Mouse (Mus musculus) heart, adult 2 months (tissue): ENCODE data around the gene Wfdc15b. TPM values are rescaled to one million over a fixed set of nuclear protein-coding genes. Genes with fewer than 3 reads are reported as not detected.
"Not testable (repeated sequence)": the region's sequence is repeated elsewhere in the genome, so short reads cannot be mapped to it uniquely, and the experiment has no call there.

Experiments
- DNase-seq, 2 experiments: peaks; one replicate each; pipeline ENCODE4 v3.0.0; 2021
- H3K27ac ChIP-seq: fragments of 200-600 bp; 2 replicates; pipeline ENCODE4 v1.8.1; 2022
- H3K27me3 ChIP-seq: fragments of 200-500 bp; 2 replicates; pipeline ENCODE4 v1.6.1; 2012; ENCODE audit warnings: mild to moderate bottlenecking, low read length, inconsistent platforms, mixed read lengths; ENCODE audit not compliant: control insufficient read depth, insufficient read depth
- H3K36me3 ChIP-seq: fragments of 200-500 bp; 2 replicates; pipeline ENCODE4 v1.6.1; 2012; ENCODE audit warnings: low read length, inconsistent platforms; ENCODE audit not compliant: control insufficient read depth, insufficient read depth
- H3K4me1 ChIP-seq: fragments of 200-500 bp; 2 replicates; pipeline ENCODE4 v1.6.1; 2011; ENCODE audit warnings: low read length; ENCODE audit not compliant: control insufficient read depth, insufficient read depth
- H3K4me3 ChIP-seq: fragments of 200-600 bp; 2 replicates; pipeline ENCODE4 v1.8.1; 2022
- H3K79me2 ChIP-seq: fragments of 200-500 bp; replicated peaks from 2 replicates; pipeline ENCODE4 v1.6.1; 2012; ENCODE audit warnings: mild to moderate bottlenecking, inconsistent platforms, low read length, moderate library complexity, mixed read lengths; ENCODE audit not compliant: control insufficient read depth, insufficient read depth
- H3K9ac ChIP-seq: fragments of 200-500 bp; 2 replicates; pipeline ENCODE4 v1.6.1; 2012; ENCODE audit warnings: low read depth, mild to moderate bottlenecking, control low read depth, inconsistent platforms, low read length, mixed read lengths
- CTCF ChIP-seq: fragments of 200-600 bp; IDR thresholded peaks from 2 replicates; pipeline ENCODE4 v1.8.1; 2022; ENCODE audit warnings: antibody characterized with exemption, mild to moderate bottlenecking, moderate library complexity
- EP300 ChIP-seq: fragments of 200-500 bp; IDR thresholded peaks from 2 replicates; pipeline ENCODE4 v1.6.1; 2011; ENCODE audit warnings: low read depth, low read length, control low read depth; ENCODE audit not compliant: insufficient read depth
- POLR2A ChIP-seq: fragments of 200-500 bp; IDR thresholded peaks from 2 replicates; pipeline ENCODE4 v1.6.1; 2011; ENCODE audit warnings: mild to moderate bottlenecking, low read depth, low read length, control low read depth; ENCODE audit not compliant: insufficient read depth
- WGBS: fragments of 180-500 bp; shearing (Covaris S2); methylation state at CpG from one replicate; pipeline ENCODE4 v1.1.7; 2018; 5-methylcytosine and 5-hydroxymethylcytosine counted together
- intact Hi-C: fragments of 180-260 bp; cut with DNase I; formaldehyde crosslinking; loops from one replicate; pipeline ENCODE4 v1.15.1; 2025
- polyA plus RNA-seq: library from polyadenylated mRNA; depleted of rRNA; stranded (reverse); fragments of >200 nt; gene quantifications from 2 replicates; pipeline ENCODE4 v1.2.3, GENCODE M21; 2012
- total RNA-seq, 2 experiments: library from RNA; stranded (reverse); gene quantifications; 2 replicates each; pipeline ENCODE4 v1.2.3; 2021

The Wfdc15b gene
- total and polyA plus RNA-seq, 3 experiments, result not detected

DNA sequence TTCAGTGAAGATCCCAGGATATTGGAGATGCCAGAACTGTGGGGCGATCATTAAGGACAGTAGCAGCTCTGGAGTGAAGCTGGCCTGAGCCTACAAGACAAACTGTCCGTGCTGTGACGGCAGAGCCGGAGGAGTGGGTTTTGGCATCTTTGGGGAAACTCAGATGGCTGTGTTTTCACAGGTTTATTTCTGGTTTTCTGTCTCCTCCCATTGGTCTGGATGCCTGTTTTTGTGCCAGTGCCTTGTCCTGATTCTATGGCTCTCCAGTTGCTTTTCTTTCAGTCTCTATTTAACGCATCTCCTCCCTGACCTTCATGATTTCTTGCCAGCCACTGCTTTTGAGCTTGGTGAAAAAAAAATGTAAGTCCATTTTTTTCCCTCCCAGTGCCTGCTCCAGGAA, 8.7 kb downstream of the Wfdc15b start:
- Histone ChIP-seq H3K4me1 (no peaks in the 10 kb centered on the region), H3K27ac (no peak overlapping the region), H3K36me3 (no peaks in the 10 kb centered on the region), H3K9ac (no peak overlapping the region), H3K4me3 (no peak overlapping the region), H3K79me2 (no peaks in the 10 kb centered on the region), H3K27me3 (no peaks in the 10 kb centered on the region)
- TF ChIP-seq POLR2A (no peak), EP300 (no peak), CTCF (no peak)
- intact Hi-C loops, result no loop called here
- DNase-seq, result no peak
- WGBS, result 86% methylated on average over 5 of the region's 5 CpGs

DNA sequence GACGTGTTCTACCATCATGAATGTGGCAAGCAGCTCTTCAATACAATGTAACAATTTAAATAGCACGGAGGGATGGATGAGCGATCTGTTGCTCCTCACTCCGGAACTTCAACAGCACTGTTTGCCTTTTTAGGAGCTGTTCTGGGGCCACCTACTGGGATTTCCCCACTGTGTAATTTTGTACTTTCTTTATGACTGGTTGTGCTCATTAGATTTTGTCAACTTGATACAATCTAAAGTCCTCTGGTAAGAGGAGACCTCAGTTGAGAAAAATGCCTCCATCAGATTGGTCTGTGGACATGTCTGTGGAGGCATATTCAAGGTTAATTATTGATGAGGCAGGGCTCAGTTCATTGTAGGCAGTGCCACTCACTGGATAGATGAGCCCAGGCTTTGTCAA, 10.6 kb downstream of the Wfdc15b start:
- Histone ChIP-seq H3K27ac (no peak overlapping the region), H3K9ac (no peak overlapping the region), H3K36me3 (no peaks in the 10 kb centered on the region), H3K4me3 (no peak overlapping the region), H3K4me1 (no peaks in the 10 kb centered on the region), H3K79me2 (no peaks in the 10 kb centered on the region), H3K27me3 (no peaks in the 10 kb centered on the region)
- 84% methylated on average over 4 of the region's 4 CpGs for WGBS
- intact Hi-C loops, result no loop called here
- TF ChIP-seq POLR2A (no peak), EP300 (no peak), CTCF (no peak)
- no peak for DNase-seq

DNA sequence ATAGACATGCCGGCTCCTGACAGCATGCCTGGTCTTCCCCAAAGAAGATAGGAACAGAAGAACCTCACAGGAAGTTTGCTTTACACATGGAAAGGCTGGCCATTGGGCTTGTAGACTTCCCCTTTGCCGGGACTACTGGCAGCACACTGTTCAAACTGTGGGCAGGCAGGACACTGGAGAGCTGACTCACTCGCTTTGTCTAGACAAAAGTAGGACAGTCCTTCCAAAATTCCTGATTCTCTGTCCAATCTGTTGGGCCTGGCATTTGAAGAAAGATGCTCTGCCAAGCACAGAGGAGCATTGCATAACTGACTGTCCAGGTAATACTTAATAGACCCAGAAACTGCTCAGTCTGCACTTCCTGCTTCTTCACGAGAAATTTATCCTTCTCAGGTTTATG, 14.8 kb downstream of the Wfdc15b start:
- no peaks in the 10 kb centered on the region for H3K4me1 ChIP-seq
- intact Hi-C loops, result no loop called here
- 37% methylated on average over 4 of the region's 4 CpGs for WGBS
- H3K4me3 ChIP-seq, result no peak overlapping the region
- H3K27me3 ChIP-seq, result no peaks in the 10 kb centered on the region
- no peaks in the 10 kb centered on the region for H3K36me3 ChIP-seq
- TF ChIP-seq CTCF, result no peak
- TF ChIP-seq EP300, result no peak
- no peak for DNase-seq
- H3K27ac ChIP-seq, result no peak overlapping the region
- H3K9ac ChIP-seq, result no peak overlapping the region
- H3K79me2 ChIP-seq, result no peaks in the 10 kb centered on the region

DNA sequence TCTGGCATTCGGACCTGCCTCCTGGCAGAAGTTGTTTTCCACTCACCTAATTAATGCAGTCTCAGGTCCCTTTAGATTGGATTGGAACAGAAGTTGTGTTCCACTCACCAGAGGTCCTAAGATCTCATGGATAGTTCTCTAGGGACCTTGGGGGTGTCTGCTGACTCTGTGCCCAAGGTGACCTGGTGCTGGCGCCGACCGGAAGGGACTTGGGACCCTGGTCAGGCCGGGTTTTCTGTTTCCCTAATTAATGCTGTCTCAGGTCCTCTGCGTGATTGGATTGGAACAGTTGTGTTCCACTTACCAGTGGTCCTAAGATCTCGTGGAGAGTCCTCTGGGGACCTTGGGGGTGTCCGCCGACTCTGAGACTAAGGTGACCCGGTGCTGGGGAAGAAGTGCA, 15.4 kb downstream of the Wfdc15b start:
- DNase-seq, H3K9ac ChIP-seq, H3K36me3 ChIP-seq, H3K27ac ChIP-seq, intact Hi-C loops, H3K79me2 ChIP-seq, H3K4me3 ChIP-seq, H3K4me1 ChIP-seq, H3K27me3 ChIP-seq: not testable (repeated sequence)
- WGBS, result 90% methylated on average over 10 of the region's 10 CpGs

DNA sequence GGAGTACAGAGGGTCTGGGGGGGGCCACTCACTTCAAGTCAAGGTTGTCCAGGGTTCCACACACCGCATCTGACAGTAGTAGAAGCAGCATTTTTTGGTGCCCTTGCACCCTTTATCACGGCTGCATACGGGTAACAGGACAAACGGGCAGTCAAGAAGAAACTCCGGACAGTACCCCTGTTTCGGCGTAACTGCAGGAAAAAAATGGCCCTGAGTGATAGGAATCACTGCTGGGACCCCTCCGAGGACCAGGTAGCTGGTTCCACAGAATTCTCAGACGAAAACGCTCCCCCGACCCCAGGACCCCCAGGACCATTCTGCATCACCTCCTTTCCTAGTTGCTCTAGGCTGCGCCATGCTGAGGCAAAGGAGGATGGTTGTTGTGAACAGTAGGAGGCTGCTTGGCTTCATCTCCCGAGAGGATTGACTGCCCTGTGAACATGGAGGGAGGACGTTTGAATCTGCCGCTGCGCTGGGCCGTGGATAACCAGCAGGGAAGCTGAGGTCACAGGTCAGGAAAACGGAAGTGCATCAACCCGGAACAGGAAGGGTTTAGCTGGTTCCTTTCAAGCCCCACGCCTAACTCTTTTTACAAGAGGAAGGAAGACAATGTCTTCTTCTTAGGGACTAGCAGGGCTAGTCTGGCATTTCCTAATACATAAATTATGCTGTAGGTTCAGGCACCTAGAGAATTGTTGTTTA, 21.7 kb downstream of the Wfdc15b start, which contains the start of gene Wfdc15a:
Gene Wfdc15a, minus strand, starts transcription at position 505 of the 702 bp plus-strand sequence.
- no peak for TF ChIP-seq EP300
- no peak for TF ChIP-seq CTCF
- no peak for TF ChIP-seq POLR2A
- Histone ChIP-seq H3K79me2 (no peaks in the 10 kb centered on the region), H3K4me1 (no peaks in the 10 kb centered on the region), H3K9ac (no peak within 1 kb of the TSS), H3K27ac (no peak within 1 kb of the TSS), H3K4me3 (no peak within 1 kb of the TSS), H3K36me3 (no peaks in the 10 kb centered on the region), H3K27me3 (no peaks in the 10 kb centered on the region)
- intact Hi-C loops, result no loop called here
- 74% methylated on average over 20 of the region's 20 CpGs for WGBS
- DNase-seq, result no peak

DNA sequence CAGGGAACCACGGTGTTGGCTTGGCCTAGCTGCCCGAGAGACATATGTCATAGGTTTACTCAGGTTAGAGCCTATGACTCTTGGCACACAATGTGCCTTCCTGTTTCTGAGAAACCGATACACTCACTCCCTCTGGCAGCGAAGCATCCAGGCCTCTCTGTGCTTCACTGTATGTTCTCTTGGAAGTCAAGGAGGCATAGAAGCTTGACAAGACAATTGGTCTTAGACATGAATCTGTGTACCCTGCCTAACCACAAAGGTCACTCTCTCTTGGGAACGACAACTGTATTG, 24.8 kb downstream of the Wfdc15b start:
- no peak for DNase-seq

More for the DNA sequence above, 24.8 kb downstream of the Wfdc15b start:
- intact Hi-C loops, result no loop called here
- H3K4me1 ChIP-seq, result no peaks in the 10 kb centered on the region
- H3K9ac ChIP-seq, result no peak overlapping the region
- H3K4me3 ChIP-seq, result no peak overlapping the region
- no peaks in the 10 kb centered on the region for H3K36me3 ChIP-seq
- H3K79me2 ChIP-seq, result no peaks in the 10 kb centered on the region
- 72% methylated on average over 5 of the region's 5 CpGs for WGBS
- no peak overlapping the region for H3K27ac ChIP-seq
- TF ChIP-seq CTCF (no peak), EP300 (no peak), POLR2A (no peak)
- no peaks in the 10 kb centered on the region for H3K27me3 ChIP-seq
